Mouse (Mus musculus) neutrophil, adult 65 days (primary cell): ENCODE results near the gene Pou4f1. TPM values are rescaled to one million over a fixed set of nuclear protein-coding genes. Genes with fewer than 3 reads are reported as not detected.

Experiments used
- total RNA-seq: library from RNA; stranded (reverse); gene quantifications from 2 replicates; pipeline ENCODE4 v1.2.4, GENCODE M21; 2023

The Pou4f1 gene
- total RNA-seq: not detected in 2 replicates

DNA sequence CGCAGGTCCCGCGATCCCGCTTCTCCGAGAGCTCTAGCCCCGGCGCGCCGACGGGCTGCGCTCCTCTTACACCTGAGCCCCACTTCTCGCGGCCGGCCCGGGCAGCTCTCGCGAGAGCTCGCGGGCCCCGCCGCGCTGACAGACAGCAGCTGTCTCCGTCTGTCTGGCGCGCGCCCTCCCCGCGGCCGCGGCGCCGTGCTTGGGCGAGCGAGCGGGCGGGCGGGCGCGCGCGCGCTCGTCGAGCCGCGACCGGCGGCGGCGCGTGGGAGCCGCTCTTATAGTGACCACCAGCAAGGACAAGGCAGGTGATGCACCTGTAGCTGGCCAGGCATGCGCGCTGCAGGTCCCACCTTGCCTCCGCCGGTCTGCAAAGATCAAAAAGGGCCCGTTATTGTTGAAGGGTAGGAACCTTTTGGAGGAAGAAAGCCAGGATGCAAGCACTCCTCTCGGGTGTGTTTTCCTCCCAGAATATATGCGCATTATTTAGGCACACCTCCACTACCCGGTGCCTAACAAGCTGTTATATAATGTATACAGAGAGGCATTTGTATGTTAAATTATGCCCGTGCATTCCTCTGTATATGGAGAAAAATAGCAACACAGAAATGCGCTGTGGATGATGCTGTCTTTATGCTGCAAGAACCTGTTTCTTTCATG is at the start of gene Pou4f1:
TSS of gene Pou4f1 (minus strand) at position 34 of the 657 bp plus-strand sequence.

Other genes with a start within 250 kb of the Pou4f1 start
- gene Rnf219, start 54.6 kb upstream of the Pou4f1 start, total RNA-seq: 2.5 and 3.9 TPM in 2 replicates